ENCODE assay signal across 20 mouse cellular contexts in genomic region chr8:35157711-35158110, GRCm38 (mm10).
DNase-seq lines count a peak whose midpoint lies in the region; ATAC-seq lines count a peak whose summit lies in the region.
"Had no signal": no experiment of that assay in that cellular context is flagged by ENCODE, and none has a peak within 500 bp of the region (broad histone marks: within the 10 kb centered on the region; RNA-seq: fewer than 3 reads in every experiment).

No protein-coding gene starts in this region.

- DNase-seq in frontal cortex, postnatal 25 days (ENCODE audit: low spot score in 2 of 2), result no peak
- peak; percentile 14 for DNase-seq in A20 (ENCODE audit: low read depth, low spot score)
- DNase-seq in embryo, embryonic 10 days (ENCODE audit: low spot score), result no peak
- DNase-seq: adrenal gland, postnatal 25 days; cerebellum, adult 8-10 months; gastrocnemius, postnatal 14 days; heart, postnatal 10 days; thymus, postnatal 4 days had no signal

- 0 out of 2 replicates have a peak, but pooled peaks cover 7% of the 10 kb centered on the region for H3K9me3 ChIP-seq in megakaryocyte, embryonic 14.5 days
- H3K9me3 ChIP-seq: forebrain, embryonic 15.5 days; hindbrain, embryonic 15.5 days; liver, embryonic 15.5 days had no signal

- peaks cover 23% of the 10 kb centered on the region for H3K27me3 ChIP-seq in megakaryocyte, embryonic 14.5 days (replicated peaks)
- H3K27me3 ChIP-seq: forebrain, embryonic 15.5 days; hindbrain, embryonic 15.5 days; liver, embryonic 15.5 days; Patski had no signal

- H3K36me3 ChIP-seq in megakaryocyte, embryonic 14.5 days (replicated peaks; ENCODE audit: low read length), result no peaks in the 10 kb centered on the region
- H3K36me3 ChIP-seq: forebrain, embryonic 15.5 days; hindbrain, embryonic 15.5 days; liver, embryonic 15.5 days had no signal

- peaks cover 8% of the 10 kb centered on the region for H3K4me1 ChIP-seq in megakaryocyte, embryonic 14.5 days
- H3K4me1 ChIP-seq: hindbrain, embryonic 15.5 days; liver, embryonic 15.5 days had no signal

- H3K4me3 ChIP-seq in megakaryocyte, embryonic 14.5 days (replicated peaks), result peak overlapping the region; percentile 13
- H3K4me3 ChIP-seq: forebrain, embryonic 15.5 days; hindbrain, embryonic 15.5 days; left cerebral cortex, adult 2 months; liver, embryonic 15.5 days had no signal

- ATAC-seq in frontal cortex, adult (ENCODE audit: low TSS enrichment), result peak; percentile 70
- no peak for ATAC-seq in megakaryocyte, adult 5-6 weeks (ENCODE audit: poor library complexity, severe bottlenecking)
- 0 out of 2 replicates have a peak, but pooled peaks have one; percentile 33 for ATAC-seq in granulocyte monocyte progenitor cell, adult 5-6 weeks (replicated peaks; ENCODE audit: poor library complexity, severe bottlenecking)
- ATAC-seq: activated CD4-positive, CD25-positive, alpha-beta regulatory T cell, adult 4 months; forebrain, embryonic 15.5 days; intestine, embryonic 16.5 days; lung, postnatal 0 days; Patski had no signal
